Mouse (Mus musculus): ENCODE data around the gene Rdh13.
A peak's percentile ranks its signal among the peaks of the same experiment; 100 is the strongest.
"Not testable (repeated sequence)": the region's sequence is repeated elsewhere in the genome, so short reads cannot be mapped to it uniquely, and the experiment has no call there.

Gene Rdh13

DNA sequence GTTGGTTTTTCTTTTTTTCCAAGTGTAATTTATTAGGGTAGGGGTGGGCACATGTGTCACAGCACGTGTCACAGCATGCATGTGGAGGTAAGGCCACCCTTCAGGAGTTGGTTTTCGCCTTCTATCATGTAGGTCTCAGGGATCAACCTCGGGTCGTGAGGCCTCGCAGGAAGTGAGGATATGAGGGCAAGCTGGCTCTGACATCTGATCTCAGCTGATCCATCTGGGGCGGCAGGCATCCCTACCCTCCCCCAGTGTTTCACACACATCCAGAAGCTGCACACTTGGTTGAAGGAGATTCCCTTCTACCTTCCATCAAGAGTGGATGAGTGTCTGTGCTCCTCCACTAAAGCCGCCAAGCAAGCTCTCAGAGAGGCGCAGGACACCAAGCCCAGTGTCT, 13.4 kb downstream of the Rdh13 start:
- no peak for DNase-seq (ENCODE audit: low spot score)

DNA sequence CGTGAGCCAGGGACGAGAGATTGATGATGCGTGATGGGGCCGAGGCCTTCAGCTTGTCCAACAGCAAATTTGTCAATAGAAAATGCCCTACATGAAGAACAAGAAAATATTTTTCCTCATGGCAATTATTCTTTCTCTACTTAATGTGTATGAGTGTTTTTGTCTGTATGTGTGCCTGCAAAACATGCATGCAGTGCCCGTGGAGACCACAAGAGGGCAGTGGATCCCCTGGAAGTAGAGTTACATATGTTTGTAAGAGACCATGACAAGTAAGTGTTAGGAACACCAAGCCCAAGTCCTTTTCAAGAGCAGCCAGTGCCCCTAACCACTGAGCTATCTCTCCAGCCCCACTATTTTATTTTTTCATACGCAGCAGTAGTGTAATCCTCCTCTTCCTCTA, 13.9 kb downstream of the Rdh13 start:
- peak; percentile 65 for DNase-seq (ENCODE audit: low spot score)

DNA sequence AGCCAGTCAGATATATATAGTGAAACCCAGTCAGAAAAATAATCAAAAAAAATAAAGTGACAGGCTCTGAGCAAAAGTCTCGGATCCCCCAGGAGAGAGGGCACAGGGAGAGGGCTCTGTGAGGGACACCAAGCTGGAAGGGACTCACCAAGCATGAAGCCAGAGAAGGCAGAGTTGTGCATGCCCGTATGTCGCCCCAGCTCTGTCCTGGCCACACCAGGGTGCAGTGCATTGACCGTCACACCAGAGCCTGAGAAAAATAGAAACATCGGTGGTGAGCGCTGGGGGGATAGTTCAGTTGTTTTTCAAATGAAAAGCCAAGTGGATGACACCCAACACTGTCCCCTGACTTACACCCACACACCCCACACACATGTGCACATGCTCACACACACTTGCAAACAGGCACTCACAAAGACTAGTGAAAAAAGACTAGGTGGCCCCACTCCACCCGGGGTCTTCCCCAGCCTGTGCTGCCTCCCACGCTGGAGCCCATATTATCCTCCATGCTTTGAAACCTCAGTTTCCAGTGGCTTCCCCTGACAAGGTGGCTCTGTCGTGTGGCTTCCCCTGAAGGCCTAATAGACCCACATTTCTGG, 15.1 kb downstream of the Rdh13 start:
- no peak for DNase-seq (ENCODE audit: low spot score)

DNA sequence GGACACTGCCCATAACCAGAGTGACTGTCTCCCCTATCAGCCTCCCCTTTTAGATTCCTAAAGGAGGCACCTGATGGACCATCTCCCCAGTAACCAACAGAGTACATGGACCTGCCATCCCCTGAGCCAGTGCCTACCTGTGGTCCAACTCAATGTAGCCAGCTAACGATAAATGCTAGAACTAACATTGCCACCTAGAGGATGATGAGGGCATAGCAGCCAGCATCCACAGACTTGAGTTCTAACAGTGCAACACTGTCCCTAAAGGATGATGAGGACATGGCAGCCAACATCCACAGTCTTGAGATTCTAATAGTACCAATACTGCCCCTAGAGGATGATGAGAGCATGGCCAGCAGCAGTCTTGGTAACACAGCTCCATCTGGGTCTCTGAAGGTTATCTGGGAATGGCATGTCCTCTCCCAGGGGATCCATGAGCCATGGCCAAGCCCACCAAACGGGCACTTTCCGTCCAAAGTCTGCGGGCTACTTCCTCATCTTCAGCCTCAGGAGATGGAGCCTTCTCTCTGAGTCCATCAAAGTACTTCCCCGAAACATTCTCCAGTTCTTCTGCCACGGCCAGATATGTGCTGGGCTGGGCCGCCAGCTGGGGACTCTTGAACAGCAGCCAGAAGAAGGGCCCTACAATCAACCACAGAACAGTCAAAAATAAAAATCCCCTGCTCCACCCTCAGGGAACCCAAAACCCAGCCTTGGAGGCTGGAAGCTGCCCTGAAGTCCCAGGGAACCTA, 18.1 kb downstream of the Rdh13 start:
- peak; percentile 67 for DNase-seq (ENCODE audit: low spot score)

DNA sequence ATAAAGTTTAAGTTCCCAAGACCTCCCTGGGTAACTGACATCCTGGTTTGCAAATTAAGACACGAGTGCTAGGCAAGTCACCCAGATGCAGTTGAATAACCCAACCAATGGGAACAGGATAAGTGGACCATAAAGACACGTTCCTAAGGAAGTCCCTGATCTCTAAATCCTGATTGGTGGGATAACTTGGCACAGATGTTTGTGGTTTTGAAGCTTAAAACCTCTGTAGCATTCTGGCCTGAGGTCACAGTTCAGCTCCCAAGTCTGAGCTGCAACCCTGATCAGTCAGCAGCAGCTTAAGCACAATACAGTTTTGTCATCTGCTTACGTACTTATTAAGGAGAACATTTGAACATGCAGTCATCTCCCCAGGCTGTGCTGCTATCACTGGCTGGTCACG, 25.2 kb downstream of the Rdh13 start:
- no peak for DNase-seq (ENCODE audit: low spot score)

DNA sequence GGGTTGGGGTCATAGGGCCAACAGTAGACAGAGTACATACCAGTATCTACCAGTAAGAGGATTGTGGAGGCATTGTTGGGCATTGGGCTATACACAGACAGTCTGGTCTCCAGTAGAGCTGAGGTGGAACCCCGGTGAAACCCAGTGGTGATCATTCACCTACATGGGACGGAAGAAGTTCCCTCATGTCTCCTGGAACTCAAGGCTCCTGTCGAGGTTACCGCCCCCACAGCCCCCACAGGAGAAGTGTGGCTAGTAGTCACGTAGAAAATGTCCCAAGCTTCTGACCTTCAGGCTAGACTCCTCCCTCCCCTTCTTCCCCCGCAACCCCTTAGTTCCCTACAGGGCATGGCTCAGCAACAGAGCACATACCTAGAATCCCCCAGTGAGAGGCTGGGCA, 25.8 kb downstream of the Rdh13 start:
- DNase-seq (ENCODE audit: low spot score): no peak

DNA sequence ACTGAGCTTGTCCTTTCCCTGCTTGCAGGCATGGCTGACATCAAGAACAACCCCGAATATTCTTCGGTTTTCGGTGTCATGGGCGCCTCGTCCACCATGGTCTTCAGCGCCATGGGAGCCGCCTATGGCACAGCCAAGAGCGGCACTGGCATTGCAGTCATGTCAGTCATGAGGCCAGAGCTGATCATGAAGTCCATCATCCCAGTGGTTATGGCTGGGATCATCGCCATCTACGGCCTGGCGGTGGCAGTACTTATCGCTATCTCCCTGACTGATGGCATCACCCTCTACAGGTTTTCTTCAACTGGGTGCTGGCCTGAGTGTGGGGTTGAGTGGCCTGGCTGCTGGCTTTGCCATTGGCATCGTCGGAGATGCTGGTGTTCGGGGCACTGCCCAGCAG, 33.0 kb downstream of the Rdh13 start:
- DNase-seq (ENCODE audit: low spot score): not testable (repeated sequence)

DNA sequence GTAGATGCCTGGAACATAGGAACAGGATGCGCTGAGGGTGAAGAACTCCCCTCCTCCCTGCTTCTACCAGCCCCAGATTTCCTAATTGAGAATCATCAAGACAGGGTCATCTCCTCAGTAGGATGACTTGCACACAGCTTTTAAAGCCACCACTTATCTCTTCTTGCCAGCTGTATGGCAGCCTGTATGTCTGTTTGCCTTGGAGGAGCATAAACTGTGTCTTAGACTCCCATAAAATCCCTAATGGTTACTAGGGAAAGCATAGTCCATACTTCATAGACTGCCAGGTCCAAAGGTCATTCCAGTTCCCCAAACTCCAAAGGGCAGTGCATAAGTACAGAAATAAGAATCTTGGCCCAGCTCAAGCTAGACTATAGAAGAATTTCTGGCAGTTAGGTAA, 47.7 kb downstream of the Rdh13 start, which contains the start of gene Gp6:
TSS of gene Gp6 (minus strand) at position 15 of the 400 bp plus-strand sequence.
- DNase-seq (ENCODE audit: low spot score): no peak
